Mouse (Mus musculus) bone marrow macrophage, adult 2 months (primary cell): ENCODE results near the gene Serpina3i.

Experiments used
- CTCF ChIP-seq: IDR thresholded peaks from 2 replicates; pipeline ENCODE4 v1.5.1; 2012; ENCODE audit warnings: low read depth, mild to moderate bottlenecking, low read length, moderate library complexity
- POLR2A ChIP-seq: IDR thresholded peaks from 2 replicates; pipeline ENCODE4 v1.6.1; 2012; ENCODE audit warnings: mild to moderate bottlenecking, low read depth, low read length, borderline replicate concordance

GRCm38 (mm10) chr12:104213689-104214444, 49.1 kb upstream of the Serpina3i start:
- no peak for TF ChIP-seq POLR2A
- TF ChIP-seq CTCF = no peak
